Mouse (Mus musculus) splenic B cell, adult 2 months (primary cell): ENCODE data around the gene Tinagl1.

Source experiments
- DNase-seq: peaks from one replicate; pipeline ENCODE4 v3.0.0-alpha.2; 2011; ENCODE audit warnings: low read depth, low spot score
- H3K27me3 ChIP-seq: 2 replicates; pipeline ENCODE4 v1.6.1; 2012; ENCODE audit warnings: mild to moderate bottlenecking, low read length, moderate library complexity, mixed read lengths; ENCODE audit not compliant: control insufficient read depth, poor library complexity, insufficient read depth, severe bottlenecking
- H3K36me3 ChIP-seq: 2 replicates; pipeline ENCODE4 v1.6.1; 2012; ENCODE audit warnings: mild to moderate bottlenecking, low read length, moderate library complexity, mixed read lengths; ENCODE audit not compliant: control insufficient read depth, poor library complexity, insufficient read depth, severe bottlenecking

Tinagl1 gene

GRCm38 (mm10) chr4:130139214-130139492 lies 35.8 kb downstream of the Tinagl1 start, which contains the start of gene Hcrtr1:
TSS of gene Hcrtr1 (minus strand) at chr4:130139359.
- DNase-seq = no peak
- Histone ChIP-seq H3K27me3 (no peaks in the 10 kb centered on the region), H3K36me3 (no peaks in the 10 kb centered on the region)

GRCm38 (mm10) chr4:130138441-130139213 lies 36.3 kb downstream of the Tinagl1 start:
- Histone ChIP-seq H3K27me3 (no peaks in the 10 kb centered on the region), H3K36me3 (no peaks in the 10 kb centered on the region)
- DNase-seq = peak; percentile 56

- Histone ChIP-seq H3K36me3 (no peaks in the 10 kb centered on the region), H3K27me3 (no peaks in the 10 kb centered on the region)
- no peak for DNase-seq
Measured at GRCm38 (mm10) chr4:130133399-130133798, 41.5 kb downstream of the Tinagl1 start.

GRCm38 (mm10) chr4:130131448-130132105 lies 43.3 kb downstream of the Tinagl1 start:
- Histone ChIP-seq H3K27me3 (no peaks in the 10 kb centered on the region), H3K36me3 (no peaks in the 10 kb centered on the region)
- DNase-seq = no peak

GRCm38 (mm10) chr4:130130641-130131350 lies 44.1 kb downstream of the Tinagl1 start:
- H3K27me3 ChIP-seq = no peaks in the 10 kb centered on the region
- H3K36me3 ChIP-seq = no peaks in the 10 kb centered on the region; the same call in 1 of the 2 replicates
- DNase-seq = no peak

- H3K36me3 ChIP-seq = peaks cover 3% of the 10 kb centered on the region; the same call in 1 of the 2 replicates
- H3K27me3 ChIP-seq = no peaks in the 10 kb centered on the region
- DNase-seq = no peak
Measured at GRCm38 (mm10) chr4:130130082-130130481, 44.8 kb downstream of the Tinagl1 start.

- Histone ChIP-seq H3K27me3 (no peaks in the 10 kb centered on the region), H3K36me3 (peaks cover 4% of the 10 kb centered on the region; the same call in 1 of the 2 replicates)
- DNase-seq = no peak
Measured at GRCm38 (mm10) chr4:130128907-130129306, 46.0 kb downstream of the Tinagl1 start.

GRCm38 (mm10) chr4:130125935-130126334 lies 49.0 kb downstream of the Tinagl1 start:
- DNase-seq = no peak
- Histone ChIP-seq H3K27me3 (no peaks in the 10 kb centered on the region), H3K36me3 (peaks cover 11% of the 10 kb centered on the region)

- peaks cover 11% of the 10 kb centered on the region for H3K36me3 ChIP-seq
- DNase-seq = no peak
- no peaks in the 10 kb centered on the region for H3K27me3 ChIP-seq
Measured at GRCm38 (mm10) chr4:130125164-130125563, 49.8 kb downstream of the Tinagl1 start.

- no peak for DNase-seq
- Histone ChIP-seq H3K36me3 (peaks cover 11% of the 10 kb centered on the region), H3K27me3 (no peaks in the 10 kb centered on the region)
Measured at GRCm38 (mm10) chr4:130124110-130124509, 50.8 kb downstream of the Tinagl1 start.

- peaks cover 11% of the 10 kb centered on the region for H3K36me3 ChIP-seq
- DNase-seq = no peak
Measured at GRCm38 (mm10) chr4:130123020-130123419, 51.9 kb downstream of the Tinagl1 start.

GRCm38 (mm10) chr4:130121560-130121959 lies 53.4 kb downstream of the Tinagl1 start:
- DNase-seq = no peak
- no peaks in the 10 kb centered on the region for H3K27me3 ChIP-seq
- H3K36me3 ChIP-seq = peaks cover 11% of the 10 kb centered on the region

More at GRCm38 (mm10) chr4:130123020-130123419, 51.9 kb downstream of the Tinagl1 start:
- H3K27me3 ChIP-seq = no peaks in the 10 kb centered on the region

GRCm38 (mm10) chr4:130120752-130121151 lies 54.2 kb downstream of the Tinagl1 start:
- peaks cover 11% of the 10 kb centered on the region for H3K36me3 ChIP-seq
- no peak for DNase-seq
- no peaks in the 10 kb centered on the region for H3K27me3 ChIP-seq
